Mouse (Mus musculus) forebrain, embryonic 11.5 days (tissue): ENCODE results near the gene Cd200r4. TPM values are rescaled to one million over a fixed set of nuclear protein-coding genes. Genes with fewer than 3 reads are reported as not detected.
"Not testable (repeated sequence)": the region's sequence is repeated elsewhere in the genome, so short reads cannot be mapped to it uniquely, and the experiment has no call there.

Experiments
- ATAC-seq: fragments of 200-750 bp; cut with Nextera tagmentation; replicated peaks from 2 replicates; pipeline ENCODE4 v1.8.0; 2017; ENCODE audit warnings: moderate TSS enrichment; ENCODE audit not compliant: low FRiP score
- DNase-seq: peaks from one replicate; pipeline ENCODE4 v3.0.0-alpha.2; 2017; ENCODE audit warnings: low spot score
- H3K27ac ChIP-seq: fragments of 300-500 bp; sonication (generic); 2 replicates; pipeline ENCODE4 v1.5.1; 2014; ENCODE audit warnings: low read depth, low read length
- H3K27me3 ChIP-seq: fragments of 300-500 bp; sonication (generic); 2 replicates; pipeline ENCODE4 v1.6.1; 2014; ENCODE audit warnings: mild to moderate bottlenecking, low read length, mixed read lengths; ENCODE audit not compliant: control insufficient read depth, insufficient read depth
- H3K36me3 ChIP-seq: fragments of 300-500 bp; sonication (generic); 2 replicates; pipeline ENCODE4 v1.6.1; 2014; ENCODE audit warnings: mild to moderate bottlenecking, low read length, moderate library complexity, mixed read lengths; ENCODE audit not compliant: control insufficient read depth, insufficient read depth
- H3K4me1 ChIP-seq: fragments of 300-500 bp; sonication (generic); replicated peaks from 2 replicates; pipeline ENCODE4 v1.6.1; 2014; ENCODE audit warnings: low read length, mixed read lengths; ENCODE audit not compliant: control insufficient read depth, insufficient read depth
- H3K4me2 ChIP-seq: fragments of 300-500 bp; sonication (generic); 2 replicates; pipeline ENCODE4 v1.6.1; 2014; ENCODE audit warnings: low read depth, mild to moderate bottlenecking, low read length, moderate library complexity, mixed read lengths; ENCODE audit not compliant: severe bottlenecking
- H3K4me3 ChIP-seq: fragments of 300-500 bp; sonication (generic); 2 replicates; pipeline ENCODE4 v1.5.1; 2014; ENCODE audit warnings: low read depth, low read length
- H3K9ac ChIP-seq: fragments of 300-500 bp; sonication (generic); 2 replicates; pipeline ENCODE4 v1.6.1; 2014; ENCODE audit warnings: low read length
- H3K9me3 ChIP-seq: fragments of 300-500 bp; sonication (generic); 2 replicates; pipeline ENCODE4 v1.6.1; 2016; ENCODE audit warnings: low read length, mixed read lengths; ENCODE audit not compliant: control insufficient read depth
- WGBS: fragments of 180-500 bp; shearing (Covaris S2); extraction: QIAGEN DNeasy Blood & Tissue Kit; methylation state at CpG from one replicate; pipeline ENCODE4 v1.1.7; 2014; 5-methylcytosine and 5-hydroxymethylcytosine counted together
- polyA plus RNA-seq: library from polyadenylated mRNA; unstranded; fragments of >200 nt; fragmentation: Nextera tagmentation; extraction: Ambion mirVana; gene quantifications from 2 replicates; pipeline ENCODE4 v1.2.1, GENCODE M21; 2014

Cd200r4 gene
- polyA plus RNA-seq, 1 experiment from 2014 or later = 0.32 TPM

GRCm38 (mm10) chr16:44818010-44818409, 6.5 kb downstream of the Cd200r4 start:
- 63% methylated on average over 1 of the region's 1 CpGs for WGBS

DNA sequence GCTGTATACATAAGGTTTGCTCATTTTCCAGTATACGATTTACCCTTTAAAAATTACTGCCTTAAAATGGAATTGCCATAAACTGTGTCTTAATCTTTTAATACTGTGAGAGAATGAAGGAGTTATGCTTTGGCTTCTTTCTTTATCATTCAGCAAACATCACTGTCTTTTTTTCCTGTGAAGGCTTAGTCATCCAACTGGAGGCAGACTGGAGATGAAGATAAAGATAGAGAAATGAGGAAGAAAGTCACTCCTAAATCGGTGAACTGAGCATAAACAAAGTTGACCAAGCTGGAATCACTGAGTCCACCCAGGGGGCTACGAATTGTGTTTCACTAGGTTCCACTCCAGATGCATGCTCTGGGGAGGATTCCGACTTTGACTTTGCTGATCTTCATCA, 9.0 kb downstream of the Cd200r4 start:
- 91% methylated on average over 4 of the region's 4 CpGs for WGBS

More at GRCm38 (mm10) chr16:44818010-44818409, 6.5 kb downstream of the Cd200r4 start:
- DNase-seq (no peak), ATAC-seq (no peak)
- Histone ChIP-seq H3K27me3 (no peaks in the 10 kb centered on the region), H3K9me3 (no peaks in the 10 kb centered on the region), H3K36me3 (no peaks in the 10 kb centered on the region), H3K27ac (no peak overlapping the region), H3K4me2 (no peak overlapping the region), H3K9ac (no peak overlapping the region), H3K4me3 (no peak overlapping the region), H3K4me1 (no peaks in the 10 kb centered on the region)

GRCm38 (mm10) chr16:44832286-44832685, 20.8 kb downstream of the Cd200r4 start:
- Histone ChIP-seq H3K9me3 (no peaks in the 10 kb centered on the region), H3K9ac (no peak overlapping the region), H3K4me1 (no peaks in the 10 kb centered on the region), H3K36me3 (no peaks in the 10 kb centered on the region), H3K27me3 (no peaks in the 10 kb centered on the region), H3K4me3 (no peak overlapping the region), H3K4me2 (no peak overlapping the region), H3K27ac (no peak overlapping the region)
- DNase-seq = no peak
- no peak for ATAC-seq
- 84% methylated on average over 3 of the region's 3 CpGs for WGBS

More for the DNA sequence above, 9.0 kb downstream of the Cd200r4 start:
- H3K27me3 ChIP-seq = no peaks in the 10 kb centered on the region
- no peaks in the 10 kb centered on the region for H3K4me1 ChIP-seq
- DNase-seq = no peak
- H3K9me3 ChIP-seq = no peaks in the 10 kb centered on the region
- H3K36me3 ChIP-seq = no peaks in the 10 kb centered on the region
- H3K9ac ChIP-seq = no peak overlapping the region
- H3K4me3 ChIP-seq = no peak overlapping the region
- no peak overlapping the region for H3K27ac ChIP-seq
- H3K4me2 ChIP-seq = no peak overlapping the region
- ATAC-seq = no peak

- not testable (repeated sequence) for H3K27ac ChIP-seq, H3K4me3 ChIP-seq, DNase-seq, H3K4me1 ChIP-seq, H3K9ac ChIP-seq, H3K27me3 ChIP-seq, H3K4me2 ChIP-seq, ATAC-seq, H3K36me3 ChIP-seq, H3K9me3 ChIP-seq
- WGBS = 47% methylated on average over 2 of the region's 2 CpGs
Observed at GRCm38 (mm10) chr16:44833189-44833588, 21.7 kb downstream of the Cd200r4 start.

DNA sequence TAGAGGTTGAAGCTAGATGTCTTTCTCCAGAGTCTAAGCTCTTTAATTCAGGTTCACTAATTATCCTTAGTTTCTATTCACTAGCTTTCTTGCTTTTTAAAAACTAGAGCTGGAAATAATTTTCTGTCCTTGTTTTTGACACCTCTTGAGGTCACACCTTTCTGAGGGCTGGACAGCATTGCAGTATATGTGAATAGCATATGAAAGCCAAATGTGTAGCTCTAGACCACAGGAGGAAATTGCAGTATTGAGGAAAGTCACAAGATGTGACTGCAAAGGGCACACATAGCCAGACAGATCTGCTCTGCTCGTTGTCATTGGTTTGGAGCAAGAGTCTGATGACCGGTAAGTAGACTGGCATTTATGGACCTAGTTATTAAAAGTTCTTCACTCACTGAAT, 55.3 kb downstream of the Cd200r4 start, which contains the start of gene Cd200r2:
Cd200r2 (plus strand) TSS at position 301 of the 400 bp plus-strand sequence.
- ATAC-seq = no peak
- no peak within 1 kb of the TSS for H3K4me3 ChIP-seq

GRCm38 (mm10) chr16:44875178-44875577, 63.6 kb downstream of the Cd200r4 start:
- Histone ChIP-seq H3K36me3 (no peaks in the 10 kb centered on the region), H3K27me3 (no peaks in the 10 kb centered on the region), H3K9me3 (no peaks in the 10 kb centered on the region), H3K9ac (no peak overlapping the region), H3K4me2 (no peak overlapping the region), H3K27ac (no peak overlapping the region), H3K4me1 (no peaks in the 10 kb centered on the region), H3K4me3 (no peak overlapping the region)
- 81% methylated on average over 1 of the region's 1 CpGs for WGBS
- no peak for DNase-seq
- no peak for ATAC-seq

More for the DNA sequence above, 55.3 kb downstream of the Cd200r4 start, which contains the start of gene Cd200r2:
- no peak within 1 kb of the TSS for H3K27ac ChIP-seq
- DNase-seq = no peak
- H3K27me3 ChIP-seq = no peaks in the 10 kb centered on the region
- H3K4me1 ChIP-seq = no peaks in the 10 kb centered on the region
- no peaks in the 10 kb centered on the region for H3K9me3 ChIP-seq
- no peaks in the 10 kb centered on the region for H3K36me3 ChIP-seq
- no peak within 1 kb of the TSS for H3K4me2 ChIP-seq
- 89% methylated on average over 2 of the region's 2 CpGs for WGBS
- H3K9ac ChIP-seq = no peak within 1 kb of the TSS

GRCm38 (mm10) chr16:44876625-44877024, 65.1 kb downstream of the Cd200r4 start:
- H3K4me1 ChIP-seq = no peaks in the 10 kb centered on the region
- H3K9ac ChIP-seq = no peak overlapping the region
- no peak overlapping the region for H3K4me3 ChIP-seq
- H3K27ac ChIP-seq = no peak overlapping the region
- 81% methylated on average over 5 of the region's 5 CpGs for WGBS
- H3K4me2 ChIP-seq = no peak overlapping the region
- DNase-seq (no peak), ATAC-seq (no peak)
- no peaks in the 10 kb centered on the region for H3K9me3 ChIP-seq
- no peaks in the 10 kb centered on the region for H3K36me3 ChIP-seq
- H3K27me3 ChIP-seq = no peaks in the 10 kb centered on the region

- no peaks in the 10 kb centered on the region for H3K9me3 ChIP-seq
- no peak for ATAC-seq
- no peak overlapping the region for H3K4me2 ChIP-seq
Observed at GRCm38 (mm10) chr16:44877595-44877994, 66.1 kb downstream of the Cd200r4 start.

More at GRCm38 (mm10) chr16:44877595-44877994, 66.1 kb downstream of the Cd200r4 start:
- Histone ChIP-seq H3K4me1 (no peaks in the 10 kb centered on the region), H3K27me3 (no peaks in the 10 kb centered on the region), H3K36me3 (no peaks in the 10 kb centered on the region), H3K9ac (no peak overlapping the region), H3K27ac (no peak overlapping the region), H3K4me3 (no peak overlapping the region)
- no peak for DNase-seq
- WGBS = 87% methylated on average over 6 of the region's 6 CpGs
